Mouse (Mus musculus) MEL (cell line): ENCODE data around the gene Bptf.

Source experiments
- CHD2 ChIP-seq: IDR thresholded peaks from 2 replicates; pipeline ENCODE4 v1.6.1; 2011; ENCODE audit warnings: low read length, improper control_type of control experiment
- JUND ChIP-seq: IDR thresholded peaks from 2 replicates; pipeline ENCODE4 v1.6.1; 2011; ENCODE audit warnings: low read depth, mild to moderate bottlenecking, improper control_type of control experiment, low read length
- MYC ChIP-seq: IDR thresholded peaks from 2 replicates; pipeline ENCODE4 v1.6.1; 2011; ENCODE audit warnings: low read depth, mild to moderate bottlenecking, low read length, improper control_type of control experiment, moderate library complexity
- USF1 ChIP-seq: IDR thresholded peaks from 2 replicates; pipeline ENCODE4 v1.6.1; 2014; ENCODE audit warnings: low read depth, mild to moderate bottlenecking, inconsistent platforms, low read length, improper control_type of control experiment, moderate library complexity
- ZC3H11A ChIP-seq: IDR thresholded peaks from 2 replicates; pipeline ENCODE4 v1.6.1; 2012; ENCODE audit warnings: low read depth, mild to moderate bottlenecking, inconsistent platforms, low read length, improper control_type of control experiment

- TF ChIP-seq USF1 = no peak
- TF ChIP-seq CHD2 = no peak
- no peak for TF ChIP-seq JUND
- TF ChIP-seq MYC = no peak
- no peak for TF ChIP-seq ZC3H11A
Observed at GRCm38 (mm10) chr11:107137593-107137992, 5.7 kb upstream of the Bptf start.
